Mouse (Mus musculus): ENCODE measurements around the gene Trf. TPM values are rescaled to one million over a fixed set of nuclear protein-coding genes. Genes with fewer than 3 reads are reported as not detected.
A peak's percentile ranks its signal among the peaks of the same experiment; 100 is the strongest.

Trf gene
- polyA plus RNA-seq, 1 experiment from 2014 or later = 455 TPM

DNA sequence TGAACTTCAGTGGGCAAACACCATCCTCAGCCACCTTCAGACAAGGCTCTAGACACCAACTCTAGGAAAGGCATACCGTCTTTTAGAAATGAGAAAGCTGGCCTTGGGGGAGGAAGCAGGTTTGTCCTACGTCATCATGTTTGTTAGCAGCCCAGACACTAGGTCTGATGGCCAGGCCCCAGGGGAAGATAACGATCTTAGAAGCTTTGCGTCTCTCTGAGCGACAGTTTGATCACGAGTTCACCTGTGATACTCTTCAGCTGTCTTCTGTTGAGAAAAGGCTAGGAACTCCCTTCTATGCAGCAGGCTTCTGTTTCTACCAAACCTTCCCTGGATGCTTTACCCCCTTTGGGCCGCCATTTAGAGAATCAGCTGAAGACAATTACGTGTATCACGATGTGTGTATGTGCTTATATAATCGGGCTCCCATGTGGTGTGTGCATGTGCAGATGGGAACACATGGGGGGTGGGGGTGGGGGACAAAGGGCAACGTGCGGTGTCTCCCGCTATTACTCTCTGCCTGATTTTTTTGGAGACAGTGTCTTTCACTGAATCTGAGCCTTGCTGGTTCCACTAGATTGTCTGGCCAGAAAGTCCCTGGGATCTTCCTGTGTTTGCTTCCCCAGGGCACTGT, 1.8 kb downstream of the Trf start:
- Histone ChIP-seq H3K36me3 (ENCODE audit: control insufficient read depth, insufficient read depth, low read length) (no peaks in the 10 kb centered on the region), H3K4me2 (ENCODE audit: low read depth, low read length) (no peak overlapping the region), H3K27me3 (ENCODE audit: control insufficient read depth, insufficient read depth, low read length) (no peaks in the 10 kb centered on the region; the same call in 1 of the 2 replicates), H3K4me3 (replicated peaks; ENCODE audit: low read length) (no peak overlapping the region), H3K4me1 (ENCODE audit: control insufficient read depth, insufficient read depth, low read length) (peaks cover 6% of the 10 kb centered on the region; the same call in 1 of the 2 replicates), H3K9me3 (replicated peaks; ENCODE audit: control insufficient read depth, low read length) (no peaks in the 10 kb centered on the region), H3K27ac (ENCODE audit: low read length) (no peak overlapping the region), H3K9ac (ENCODE audit: low read length) (no peak overlapping the region)
- no peak for ATAC-seq (ENCODE audit: insufficient read depth, low FRiP score)
- WGBS = 74% methylated on average over 13 of the region's 13 CpGs

DNA sequence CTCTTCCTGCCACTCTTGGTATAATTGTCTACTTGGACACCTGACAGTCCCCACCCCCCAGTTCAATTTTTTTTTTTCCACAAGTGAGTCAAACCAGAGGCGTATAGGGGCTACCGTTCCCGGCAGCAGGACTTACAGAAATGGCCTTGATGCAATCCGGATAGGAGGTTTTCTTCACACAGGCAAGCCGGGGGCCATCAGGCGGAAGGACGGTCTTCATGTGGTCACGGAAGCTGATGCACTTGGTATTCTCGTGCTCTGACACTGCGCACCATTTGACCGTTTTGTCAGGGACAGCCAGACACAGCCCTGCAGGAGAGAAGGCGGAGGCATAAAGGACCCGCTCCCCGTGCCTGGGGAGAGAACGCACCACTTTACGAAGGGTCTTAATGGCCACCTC, 2.5 kb downstream of the Trf start:
- Histone ChIP-seq H3K27me3 (ENCODE audit: control insufficient read depth, insufficient read depth, low read length) (no peaks in the 10 kb centered on the region; the same call in 1 of the 2 replicates), H3K4me3 (replicated peaks; ENCODE audit: low read length) (no peak overlapping the region), H3K9me3 (replicated peaks; ENCODE audit: control insufficient read depth, low read length) (no peaks in the 10 kb centered on the region), H3K9ac (ENCODE audit: low read length) (no peak overlapping the region), H3K36me3 (ENCODE audit: control insufficient read depth, insufficient read depth, low read length) (no peaks in the 10 kb centered on the region), H3K4me1 (ENCODE audit: control insufficient read depth, insufficient read depth, low read length) (peaks cover 6% of the 10 kb centered on the region; the same call in 1 of the 2 replicates), H3K4me2 (ENCODE audit: low read depth, low read length) (no peak overlapping the region), H3K27ac (ENCODE audit: low read length) (no peak overlapping the region)
- ATAC-seq (ENCODE audit: insufficient read depth, low FRiP score) = no peak
- WGBS = 90% methylated on average over 16 of the region's 16 CpGs

DNA sequence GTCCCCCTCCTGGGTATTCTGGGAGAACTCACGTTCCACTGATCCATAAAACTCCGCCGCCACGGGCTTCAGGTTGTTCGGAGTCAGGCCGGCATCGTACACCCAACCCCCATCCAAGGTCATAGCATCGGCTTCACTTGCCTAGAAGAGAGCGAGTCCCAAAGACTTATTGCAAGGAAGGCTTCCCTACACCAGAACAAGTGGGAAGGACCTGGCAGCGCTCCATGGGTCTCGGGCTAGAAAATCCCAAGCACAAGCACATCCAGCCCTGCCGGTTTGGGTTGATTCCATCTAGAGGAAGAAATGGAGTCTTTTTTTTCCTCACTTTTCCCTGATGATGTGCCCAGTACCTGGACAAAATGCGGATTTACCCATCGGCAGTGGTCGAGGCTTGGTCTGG, 3.4 kb downstream of the Trf start:
- no peaks in the 10 kb centered on the region for H3K36me3 ChIP-seq (ENCODE audit: control insufficient read depth, insufficient read depth, low read length)
- peaks cover 6% of the 10 kb centered on the region; the same call in 1 of the 2 replicates for H3K4me1 ChIP-seq (ENCODE audit: control insufficient read depth, insufficient read depth, low read length)
- no peak overlapping the region for H3K4me2 ChIP-seq (ENCODE audit: low read depth, low read length)
- H3K9me3 ChIP-seq (replicated peaks; ENCODE audit: control insufficient read depth, low read length) = no peaks in the 10 kb centered on the region
- H3K27me3 ChIP-seq (ENCODE audit: control insufficient read depth, insufficient read depth, low read length) = no peaks in the 10 kb centered on the region; the same call in 1 of the 2 replicates
- H3K27ac ChIP-seq (ENCODE audit: low read length) = no peak overlapping the region
- H3K4me3 ChIP-seq (replicated peaks; ENCODE audit: low read length) = no peak overlapping the region
- 86% methylated on average over 15 of the region's 15 CpGs for WGBS
- H3K9ac ChIP-seq (ENCODE audit: low read length) = no peak overlapping the region
- ATAC-seq (ENCODE audit: insufficient read depth, low FRiP score) = no peak

DNA sequence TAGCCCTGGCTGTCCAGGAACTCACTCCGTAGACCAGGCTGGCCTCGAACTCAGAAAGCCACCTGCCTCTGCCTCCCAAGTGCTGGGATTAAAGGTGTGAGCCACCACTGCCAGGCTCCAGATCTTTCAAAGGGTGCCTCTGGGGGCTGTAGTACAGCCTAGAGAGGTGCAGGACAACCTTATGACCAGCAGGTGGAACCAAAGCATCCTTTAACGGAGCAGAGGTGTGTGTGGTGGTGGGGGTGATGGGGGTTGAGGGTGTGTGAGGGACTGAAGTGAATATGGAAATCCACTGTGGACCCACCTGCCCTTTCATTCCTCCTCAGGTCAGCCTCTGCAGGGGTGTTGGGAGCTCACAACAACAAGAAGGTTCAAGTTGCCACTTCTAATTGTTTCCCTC, 4.8 kb downstream of the Trf start:
- no peaks in the 10 kb centered on the region; the same call in 1 of the 2 replicates for H3K27me3 ChIP-seq (ENCODE audit: control insufficient read depth, insufficient read depth, low read length)
- no peak overlapping the region for H3K9ac ChIP-seq (ENCODE audit: low read length)
- no peaks in the 10 kb centered on the region for H3K9me3 ChIP-seq (replicated peaks; ENCODE audit: control insufficient read depth, low read length)
- no peak overlapping the region for H3K4me3 ChIP-seq (replicated peaks; ENCODE audit: low read length)
- H3K36me3 ChIP-seq (ENCODE audit: control insufficient read depth, insufficient read depth, low read length) = no peaks in the 10 kb centered on the region
- peaks cover 3% of the 10 kb centered on the region; the same call in 1 of the 2 replicates for H3K4me1 ChIP-seq (ENCODE audit: control insufficient read depth, insufficient read depth, low read length)
- H3K27ac ChIP-seq (ENCODE audit: low read length) = no peak overlapping the region
- ATAC-seq (ENCODE audit: insufficient read depth, low FRiP score) = no peak; the same call in 1 of the 2 replicates
- 59% methylated on average over 3 of the region's 3 CpGs for WGBS
- no peak overlapping the region for H3K4me2 ChIP-seq (ENCODE audit: low read depth, low read length)

DNA sequence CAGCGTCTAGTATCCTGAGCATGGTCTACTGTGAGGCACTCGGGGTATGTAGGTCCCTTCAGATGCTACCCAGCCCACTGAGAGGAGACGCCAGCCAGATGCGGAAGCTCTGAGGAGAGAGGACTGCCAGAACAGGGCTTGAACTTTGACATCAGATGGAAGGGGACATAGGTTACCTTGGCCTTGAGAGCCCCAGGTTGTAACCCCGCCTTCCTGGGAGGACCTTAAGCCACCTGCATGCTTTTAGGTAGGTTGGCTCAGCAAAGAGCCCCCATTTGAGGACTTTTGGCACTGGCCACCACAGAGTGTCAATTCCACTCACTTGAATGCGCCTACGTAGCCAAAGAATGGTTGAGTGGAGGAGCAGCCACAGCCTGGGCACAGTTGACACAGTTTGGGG, 5.5 kb downstream of the Trf start:
- no peak overlapping the region for H3K27ac ChIP-seq (ENCODE audit: low read length)
- H3K4me1 ChIP-seq (ENCODE audit: control insufficient read depth, insufficient read depth, low read length) = no peaks in the 10 kb centered on the region
- no peak overlapping the region for H3K9ac ChIP-seq (ENCODE audit: low read length)
- no peak overlapping the region for H3K4me3 ChIP-seq (replicated peaks; ENCODE audit: low read length)
- H3K4me2 ChIP-seq (ENCODE audit: low read depth, low read length) = no peak overlapping the region
- no peaks in the 10 kb centered on the region; the same call in 1 of the 2 replicates for H3K27me3 ChIP-seq (ENCODE audit: control insufficient read depth, insufficient read depth, low read length)
- ATAC-seq (ENCODE audit: insufficient read depth, low FRiP score) = no peak
- WGBS = 97% methylated on average over 7 of the region's 7 CpGs
- no peaks in the 10 kb centered on the region for H3K36me3 ChIP-seq (ENCODE audit: control insufficient read depth, insufficient read depth, low read length)
- H3K9me3 ChIP-seq (replicated peaks; ENCODE audit: control insufficient read depth, low read length) = no peaks in the 10 kb centered on the region

DNA sequence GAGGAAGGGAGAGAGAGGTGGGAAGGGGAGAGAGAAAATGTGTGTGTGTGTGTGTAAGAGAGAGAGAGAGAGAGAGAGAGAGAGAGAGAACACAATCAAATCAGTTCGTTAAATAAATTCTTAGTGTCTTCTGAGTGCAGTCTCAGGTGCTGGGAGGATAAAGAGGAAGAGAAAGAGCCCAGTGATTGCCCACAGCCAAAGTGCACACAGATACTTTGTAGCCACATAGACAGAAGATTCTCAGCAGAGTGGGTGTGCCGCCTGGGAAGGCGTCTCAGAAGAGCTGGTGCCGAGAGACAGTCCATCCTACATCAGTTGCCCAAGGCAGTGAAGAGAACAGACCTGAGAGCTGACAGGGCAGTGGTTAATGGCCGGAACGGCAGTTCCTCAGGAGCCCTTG, 16.0 kb downstream of the Trf start:
- Histone ChIP-seq H3K4me1 (ENCODE audit: control insufficient read depth, insufficient read depth, low read length) (no peaks in the 10 kb centered on the region), H3K36me3 (ENCODE audit: control insufficient read depth, insufficient read depth, low read length) (no peaks in the 10 kb centered on the region), H3K9me3 (replicated peaks; ENCODE audit: control insufficient read depth, low read length) (no peaks in the 10 kb centered on the region), H3K4me2 (ENCODE audit: low read depth, low read length) (no peak overlapping the region), H3K27me3 (ENCODE audit: control insufficient read depth, insufficient read depth, low read length) (no peaks in the 10 kb centered on the region), H3K9ac (ENCODE audit: low read length) (no peak overlapping the region), H3K27ac (ENCODE audit: low read length) (no peak overlapping the region), H3K4me3 (replicated peaks; ENCODE audit: low read length) (no peak overlapping the region)
- WGBS = 80% methylated on average over 6 of the region's 6 CpGs
- no peak for ATAC-seq (ENCODE audit: insufficient read depth, low FRiP score)

DNA sequence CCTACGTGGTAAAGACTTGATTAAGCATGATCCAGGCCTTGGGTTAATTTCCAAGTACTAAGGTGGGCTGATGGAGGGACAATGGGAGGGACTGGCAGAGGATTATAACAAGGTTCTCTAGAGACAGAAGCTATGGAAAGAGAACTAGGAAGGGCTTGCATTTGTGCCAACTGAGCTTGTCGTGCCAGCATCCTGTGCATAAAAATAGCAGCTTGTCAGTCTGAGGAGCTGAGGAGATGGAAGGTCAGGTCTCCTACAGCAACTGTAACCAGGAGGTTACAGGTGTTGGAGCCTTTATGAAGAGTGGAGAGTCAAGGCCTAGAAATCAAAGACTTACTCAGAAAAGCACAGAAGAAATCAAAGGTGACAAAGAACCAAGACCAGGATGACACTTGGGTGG, 16.6 kb downstream of the Trf start:
- Histone ChIP-seq H3K4me1 (ENCODE audit: control insufficient read depth, insufficient read depth, low read length) (no peaks in the 10 kb centered on the region), H3K4me2 (ENCODE audit: low read depth, low read length) (no peak overlapping the region), H3K9ac (ENCODE audit: low read length) (no peak overlapping the region), H3K27ac (ENCODE audit: low read length) (no peak overlapping the region), H3K36me3 (ENCODE audit: control insufficient read depth, insufficient read depth, low read length) (no peaks in the 10 kb centered on the region), H3K4me3 (replicated peaks; ENCODE audit: low read length) (no peak overlapping the region), H3K27me3 (ENCODE audit: control insufficient read depth, insufficient read depth, low read length) (no peaks in the 10 kb centered on the region), H3K9me3 (replicated peaks; ENCODE audit: control insufficient read depth, low read length) (no peaks in the 10 kb centered on the region)
- WGBS = 66% methylated on average over 2 of the region's 2 CpGs
- no peak for ATAC-seq (ENCODE audit: insufficient read depth, low FRiP score)

DNA sequence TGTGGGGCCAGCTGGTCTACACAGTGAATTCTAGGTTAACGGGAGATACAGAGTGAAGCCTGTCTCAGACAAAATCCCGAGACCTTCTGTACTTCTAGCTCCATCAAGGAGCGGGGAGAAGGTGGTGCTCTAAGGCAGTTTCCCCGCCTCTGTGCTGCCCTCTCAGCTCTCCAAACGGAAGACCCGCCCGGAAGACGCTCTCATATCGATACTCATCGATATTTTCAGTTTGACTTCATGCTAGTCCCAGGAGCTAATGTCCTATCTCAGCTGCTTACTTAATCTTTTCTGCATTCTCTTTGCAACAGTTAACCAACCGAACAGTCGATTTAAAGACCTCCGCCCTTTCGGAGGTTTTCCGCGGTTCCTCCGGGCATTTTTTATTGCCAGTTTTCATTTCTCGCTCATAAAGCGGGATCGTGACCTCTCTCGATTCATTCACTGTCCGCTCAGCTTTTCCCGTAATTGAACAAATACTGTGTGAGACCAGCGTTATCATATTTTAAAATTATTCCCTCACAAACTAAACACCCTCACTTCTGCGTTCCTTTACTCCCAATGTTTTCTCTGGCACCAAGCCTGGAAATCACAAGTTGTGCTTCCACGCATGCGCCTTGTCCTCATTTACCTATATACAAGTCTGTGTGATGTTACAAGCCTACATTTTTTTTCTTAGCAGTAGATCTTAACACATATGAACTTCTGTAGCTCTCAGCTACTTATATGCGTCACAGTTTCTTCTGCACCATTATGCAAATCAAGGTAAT, 17.4 kb downstream of the Trf start:
- no peaks in the 10 kb centered on the region for H3K9me3 ChIP-seq (replicated peaks; ENCODE audit: control insufficient read depth, low read length)
- no peak overlapping the region; the same call in 1 of the 2 replicates for H3K9ac ChIP-seq (ENCODE audit: low read length)
- no peaks in the 10 kb centered on the region for H3K36me3 ChIP-seq (ENCODE audit: control insufficient read depth, insufficient read depth, low read length)
- 70% methylated on average over 28 of the region's 28 CpGs for WGBS
- H3K4me2 ChIP-seq (ENCODE audit: low read depth, low read length) = peak overlapping the region; percentile 10; the same call in 1 of the 2 replicates
- H3K4me3 ChIP-seq (replicated peaks; ENCODE audit: low read length) = peak overlapping the region; percentile 16
- H3K4me1 ChIP-seq (ENCODE audit: control insufficient read depth, insufficient read depth, low read length) = no peaks in the 10 kb centered on the region
- H3K27ac ChIP-seq (ENCODE audit: low read length) = no peak overlapping the region
- no peaks in the 10 kb centered on the region for H3K27me3 ChIP-seq (ENCODE audit: control insufficient read depth, insufficient read depth, low read length)
- no peak for ATAC-seq (ENCODE audit: insufficient read depth, low FRiP score)

DNA sequence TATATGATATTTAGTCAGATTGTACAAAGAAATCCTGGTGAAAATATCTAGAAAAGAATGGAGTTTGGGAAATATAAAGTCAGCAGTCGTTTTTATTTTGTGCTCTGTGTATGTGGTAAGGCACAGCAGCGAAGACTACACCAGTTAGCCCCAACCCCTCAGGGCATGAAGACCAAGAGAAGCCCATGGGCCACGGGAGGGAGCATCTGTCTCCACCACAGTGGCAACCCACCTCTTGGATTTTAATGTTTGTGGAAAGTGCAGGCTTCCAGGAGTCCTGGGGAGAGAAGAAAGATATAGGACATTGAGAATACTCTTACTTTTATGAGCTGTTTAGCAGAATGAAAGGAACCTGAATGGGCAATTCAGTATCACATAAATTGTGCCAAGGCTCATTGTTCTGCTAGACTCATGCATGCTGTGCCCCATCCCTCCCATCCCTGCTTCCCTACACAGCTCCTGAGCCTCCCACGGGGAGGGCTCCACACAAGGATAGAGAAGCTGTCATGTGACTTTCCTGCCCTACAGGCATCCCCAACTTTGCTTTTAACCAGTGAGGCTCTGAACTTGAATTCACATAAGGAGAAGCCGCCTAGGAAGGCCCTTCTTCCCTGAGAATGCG, 21.3 kb downstream of the Trf start:
- H3K4me3 ChIP-seq (replicated peaks; ENCODE audit: low read length) = no peak overlapping the region
- no peaks in the 10 kb centered on the region for H3K4me1 ChIP-seq (ENCODE audit: control insufficient read depth, insufficient read depth, low read length)
- no peak overlapping the region for H3K4me2 ChIP-seq (ENCODE audit: low read depth, low read length)
- no peaks in the 10 kb centered on the region for H3K36me3 ChIP-seq (ENCODE audit: control insufficient read depth, insufficient read depth, low read length)
- H3K9ac ChIP-seq (ENCODE audit: low read length) = no peak overlapping the region
- H3K27ac ChIP-seq (ENCODE audit: low read length) = no peak overlapping the region
- H3K27me3 ChIP-seq (ENCODE audit: control insufficient read depth, insufficient read depth, low read length) = no peaks in the 10 kb centered on the region
- 63% methylated on average over 6 of the region's 6 CpGs for WGBS
- H3K9me3 ChIP-seq (replicated peaks; ENCODE audit: control insufficient read depth, low read length) = no peaks in the 10 kb centered on the region
- ATAC-seq (ENCODE audit: insufficient read depth, low FRiP score) = no peak

All from stomach, embryonic 16.5 days (tissue).